Mouse (Mus musculus) brain, embryonic 14.5 days (tissue): ENCODE data around the gene Ppp2r2c.

Experiments
- CTCF ChIP-seq: fragments of 200-500 bp; IDR thresholded peaks from 2 replicates; pipeline ENCODE4 v1.5.1; 2012; ENCODE audit warnings: inconsistent platforms, mild to moderate bottlenecking, moderate library complexity, borderline replicate concordance; ENCODE audit not compliant: insufficient read depth, insufficient read length; ENCODE audit errors: extremely low read depth
- POLR2A ChIP-seq: fragments of 200-500 bp; IDR thresholded peaks from 2 replicates; pipeline ENCODE4 v1.6.1; 2012; ENCODE audit warnings: mild to moderate bottlenecking, inconsistent platforms, borderline replicate concordance; ENCODE audit not compliant: poor library complexity, insufficient read depth, insufficient read length, severe bottlenecking; ENCODE audit errors: extremely low read depth

GRCm38 (mm10) chr5:36875956-36876355 is 7.6 kb downstream of the Ppp2r2c start:
- TF ChIP-seq CTCF (no peak), POLR2A (no peak)
